Mouse (Mus musculus) left cerebral cortex, adult 8-10 months (tissue): Measurements from ENCODE around the gene Pus1. TPM values are rescaled to one million over a fixed set of nuclear protein-coding genes. Genes with fewer than 3 reads are reported as not detected.

Experiments used
- DNase-seq, 2 experiments: peaks; one replicate each; pipeline ENCODE4 v3.0.0; 2022; ENCODE audit warnings: low spot score in 2 of 2
- total RNA-seq, 4 experiments: library from RNA; stranded (reverse); gene quantifications; 2 replicates each; pipeline ENCODE4 v1.2.4; 2022

Gene Pus1
- 10 to 100 TPM; 18.6 to 25.2 (median 19.7) TPM for total RNA-seq

DNA sequence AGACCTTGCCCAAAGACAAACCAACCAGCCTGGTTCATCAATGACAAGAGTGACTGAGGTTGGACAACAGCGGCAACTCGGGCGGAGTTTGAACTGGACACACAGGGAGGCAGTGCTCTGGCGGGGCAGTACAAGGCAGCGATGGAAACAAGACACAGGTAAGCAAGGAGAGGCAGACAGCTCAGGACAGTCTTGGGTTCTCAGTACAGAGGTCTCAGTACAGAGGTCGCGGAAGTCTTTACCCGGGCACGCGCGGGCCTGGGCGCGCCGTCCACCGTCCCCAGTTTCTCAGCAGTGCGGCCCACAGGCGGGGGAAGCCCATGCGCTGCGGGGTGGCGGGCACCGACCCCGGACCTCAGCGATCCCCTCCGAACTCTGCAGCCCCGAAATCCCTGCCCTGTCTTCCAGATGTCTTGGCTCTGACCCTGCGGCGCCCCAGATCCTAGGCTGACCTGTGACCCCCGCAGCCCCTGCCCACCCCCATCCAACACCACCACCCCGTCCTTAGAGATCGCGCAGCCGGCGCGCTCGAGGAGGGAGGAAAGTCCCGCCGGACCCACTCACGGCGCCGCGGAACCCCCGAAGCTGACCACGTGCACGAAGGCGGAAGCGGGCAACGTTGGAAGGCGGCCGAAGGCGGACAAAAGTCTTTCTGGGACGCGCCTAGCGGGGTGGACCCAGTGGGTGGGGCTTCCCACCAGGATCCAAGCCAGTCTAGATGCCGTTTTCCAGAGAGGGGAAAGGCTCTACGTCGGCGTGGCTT lies at the start of gene Pus1:
Gene Pus1, minus strand, starts transcription at position 662 of the 763 bp plus-strand sequence.
- DNase-seq = peak; percentile 91 to 93

DNA sequence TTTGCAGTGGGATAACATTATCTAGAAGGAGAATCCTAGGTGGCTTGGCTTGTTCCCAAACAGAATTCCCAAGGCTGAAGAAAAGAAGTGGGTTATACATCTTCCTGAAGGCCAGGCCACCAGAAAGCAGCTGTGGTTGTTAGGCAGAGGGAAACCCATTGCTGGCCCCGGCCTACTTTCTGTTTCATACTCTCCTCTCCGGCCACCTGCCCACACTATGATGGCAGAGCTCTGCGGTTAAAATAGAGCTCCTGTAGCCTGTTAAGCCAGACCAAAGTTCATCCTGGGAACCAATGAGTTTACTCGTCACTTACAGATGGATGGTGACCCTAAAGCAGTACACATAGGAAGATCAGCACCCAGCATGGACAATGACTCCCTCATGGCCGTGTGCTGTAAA lies 47.1 kb upstream of the Pus1 start:
- DNase-seq = no peak

DNA sequence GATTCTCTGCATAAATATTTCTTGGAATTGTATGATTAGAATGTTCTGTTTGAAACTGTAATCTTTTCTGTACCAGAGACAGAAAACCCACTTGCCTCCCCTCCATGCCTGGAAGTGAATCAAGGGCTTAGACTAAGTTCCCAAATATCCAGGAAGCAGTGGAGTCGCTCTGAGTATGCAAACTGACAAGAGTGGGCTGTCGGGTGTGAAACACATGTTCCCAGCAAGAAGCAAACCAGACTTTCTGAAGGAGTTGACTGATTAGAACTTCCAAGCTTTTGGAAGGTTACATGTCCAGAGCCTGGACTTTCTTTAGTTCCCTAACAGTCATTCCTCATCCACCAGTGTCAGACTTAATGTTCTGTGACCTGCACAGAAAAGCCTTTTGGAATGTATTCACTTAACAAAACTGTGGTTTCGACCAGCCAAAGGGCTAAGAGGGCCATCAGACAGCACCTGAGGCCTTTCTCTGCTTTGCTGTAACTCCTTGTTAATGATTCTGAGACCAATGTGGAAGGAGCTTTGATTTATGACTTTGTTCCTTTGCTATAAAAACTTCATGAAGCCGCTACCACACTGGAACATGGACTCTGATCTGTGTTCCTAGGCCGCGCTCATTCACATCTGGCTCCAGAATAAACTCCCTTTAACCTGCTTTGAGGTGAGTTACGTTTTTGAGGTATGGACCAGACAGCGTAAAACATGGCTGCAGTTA lies 46.5 kb upstream of the Pus1 start:
- no peak for DNase-seq

DNA sequence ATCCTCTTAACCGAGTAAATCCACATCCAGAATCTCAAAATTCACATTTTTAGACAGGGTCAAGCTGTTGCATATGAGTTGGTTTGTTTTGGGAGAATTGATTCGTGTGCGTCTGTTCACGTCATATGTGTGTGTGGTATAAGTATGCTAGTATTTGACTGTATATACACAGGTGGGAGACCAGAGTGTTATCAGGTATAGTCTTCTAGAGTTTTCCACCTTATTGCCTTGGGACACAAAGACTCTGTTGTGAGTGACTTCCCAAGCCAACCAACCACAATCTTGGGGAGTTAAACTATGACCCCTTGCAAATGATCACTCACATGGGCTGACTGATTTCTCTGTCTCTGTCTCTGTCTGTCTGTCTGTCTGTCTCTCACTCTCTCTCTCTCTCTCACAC lies 44.0 kb upstream of the Pus1 start:
- no peak for DNase-seq

DNA sequence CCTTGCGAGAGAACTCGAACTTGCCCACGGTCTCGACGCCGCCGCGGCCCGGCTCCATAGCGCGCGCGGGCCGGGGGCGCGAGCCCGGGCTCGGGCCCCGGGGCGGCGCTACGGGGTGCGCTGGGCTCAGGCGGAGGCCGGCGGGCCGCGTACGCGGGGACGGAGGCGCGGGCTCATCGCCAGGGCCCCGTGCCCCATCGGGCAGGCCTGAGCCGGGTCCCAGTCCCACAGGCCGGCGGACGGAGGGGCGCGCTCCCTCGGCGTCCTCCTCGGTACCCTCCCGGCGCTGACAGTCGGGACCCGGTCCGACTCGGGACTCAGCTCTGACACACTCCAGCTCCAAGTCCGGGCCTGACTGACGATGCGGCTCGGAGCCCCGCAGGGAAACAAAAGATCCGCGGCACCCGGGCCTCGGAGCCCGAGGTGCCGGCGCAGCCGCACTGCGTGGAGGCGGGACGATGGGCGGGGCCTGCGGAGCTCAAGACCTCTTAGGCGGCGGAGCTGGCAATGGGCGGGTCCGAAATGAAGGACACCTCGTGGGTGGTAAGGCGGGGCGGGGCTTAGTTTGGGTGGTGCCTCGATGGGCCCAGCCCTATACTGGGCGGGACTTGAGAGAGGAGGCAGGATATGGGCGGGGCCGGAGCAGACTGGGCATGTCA lies 29.3 kb upstream of the Pus1 start, which contains the start of gene Ulk1:
Gene Ulk1, minus strand, starts transcription at position 431 of the 659 bp plus-strand sequence.
- DNase-seq = peak; percentile 93 to 99

DNA sequence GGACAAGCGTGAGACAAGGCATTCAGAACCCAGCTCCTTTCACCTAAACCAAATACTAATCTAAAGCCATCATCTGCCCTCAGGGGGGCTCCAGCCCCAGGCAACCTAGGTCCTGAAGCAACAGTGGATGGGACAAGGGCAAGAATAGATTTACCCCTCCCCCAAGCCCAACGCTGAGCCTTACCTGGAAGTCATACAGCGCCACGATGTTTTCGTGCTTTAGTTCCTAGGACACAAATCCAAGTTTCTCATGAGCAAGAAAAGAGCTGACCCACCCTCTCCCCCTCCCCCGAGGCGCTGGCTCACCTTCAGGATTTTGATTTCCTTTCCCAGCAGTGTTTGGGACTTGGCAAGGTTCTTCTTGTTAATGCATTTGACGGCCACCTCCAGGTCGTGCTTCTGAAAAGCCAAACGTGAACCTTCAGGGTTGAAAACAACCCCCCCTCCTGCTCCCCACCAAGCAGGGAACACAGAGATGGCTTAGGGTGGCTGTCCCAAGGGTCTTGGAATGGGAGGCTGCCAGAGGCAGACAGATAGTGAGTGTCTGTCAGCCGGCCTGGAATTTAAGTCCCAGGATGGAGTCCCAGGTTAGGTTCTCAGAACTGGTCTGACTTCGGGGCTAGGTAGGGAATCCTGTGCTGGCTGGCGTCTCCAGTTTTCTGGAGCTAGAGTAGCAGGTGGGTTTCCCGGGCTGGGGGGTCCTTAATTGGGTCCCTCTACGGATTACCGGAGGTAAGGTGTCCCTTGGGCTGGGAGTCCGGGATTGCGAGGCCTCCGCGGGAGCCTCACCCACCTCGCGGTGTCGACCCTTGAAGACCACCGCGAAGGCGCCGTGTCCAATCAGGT lies 28.6 kb upstream of the Pus1 start:
- DNase-seq = peak in 1 of 2 experiments; percentile 25

DNA sequence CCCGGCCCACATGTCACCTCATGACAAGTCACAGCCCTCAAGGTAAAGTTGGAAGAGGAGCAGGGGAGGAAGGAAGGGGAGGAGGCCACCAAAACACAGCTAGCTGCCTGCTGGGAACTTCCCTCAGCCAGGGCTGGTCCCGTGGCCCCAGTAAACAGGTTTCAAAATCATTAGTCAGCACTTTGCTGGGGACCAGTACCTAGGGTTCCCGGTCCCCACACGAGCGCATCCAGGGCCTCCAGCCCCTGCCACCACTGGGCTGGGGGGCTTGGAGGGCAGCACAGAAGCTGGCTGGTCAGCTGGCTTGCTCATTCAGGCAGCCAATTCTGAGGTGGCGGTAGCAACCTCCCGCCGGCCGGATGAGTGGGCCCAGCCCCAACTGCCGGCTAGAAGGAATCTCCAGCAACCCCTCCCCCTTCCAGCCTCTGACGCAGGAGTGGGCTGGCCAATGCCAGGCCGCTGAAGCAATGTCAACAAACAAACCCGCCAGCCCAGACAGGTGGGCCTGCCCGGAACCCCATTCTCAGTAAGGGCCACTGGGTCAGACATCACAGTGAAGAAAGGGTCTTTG lies 27.7 kb upstream of the Pus1 start:
- DNase-seq = peak; percentile 61 to 78

DNA sequence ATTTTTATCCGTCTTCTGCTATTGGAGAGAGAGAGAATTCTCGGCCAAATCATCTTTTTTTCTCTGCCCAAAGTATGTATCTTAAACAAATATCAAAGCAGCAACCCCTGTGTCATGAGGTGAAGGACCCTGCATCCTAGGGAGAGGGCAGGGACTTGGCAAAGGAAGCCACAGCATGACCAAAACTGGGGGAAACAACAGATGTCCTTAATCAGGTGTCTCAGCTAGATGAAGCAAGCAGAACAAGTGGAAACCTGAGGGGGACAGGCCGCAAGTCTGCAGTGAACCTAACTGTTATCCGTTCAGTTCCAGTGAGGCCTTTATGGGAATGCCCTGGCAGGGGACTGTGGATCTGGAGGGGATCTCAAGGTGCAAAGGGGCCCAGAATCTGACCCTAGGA lies 27.0 kb upstream of the Pus1 start:
- DNase-seq = no peak

DNA sequence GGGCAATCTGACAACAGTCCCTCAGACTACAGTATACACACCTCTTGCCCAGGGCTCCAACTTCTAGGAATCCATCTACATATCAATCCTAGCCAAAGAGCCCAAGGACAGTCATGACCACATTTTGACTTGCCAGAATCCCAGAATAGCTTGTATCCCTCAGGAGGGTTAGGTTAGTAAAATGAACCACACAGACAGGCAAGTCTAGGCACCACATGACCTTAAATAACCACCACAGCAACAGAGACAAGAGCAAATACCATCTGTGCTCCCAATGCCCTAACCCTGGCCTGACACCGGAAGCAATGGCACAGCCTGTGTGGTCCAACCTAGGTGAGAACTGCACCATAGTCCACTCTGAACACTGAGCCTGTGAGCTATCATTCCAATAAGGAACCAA lies 26.2 kb upstream of the Pus1 start:
- no peak for DNase-seq

DNA sequence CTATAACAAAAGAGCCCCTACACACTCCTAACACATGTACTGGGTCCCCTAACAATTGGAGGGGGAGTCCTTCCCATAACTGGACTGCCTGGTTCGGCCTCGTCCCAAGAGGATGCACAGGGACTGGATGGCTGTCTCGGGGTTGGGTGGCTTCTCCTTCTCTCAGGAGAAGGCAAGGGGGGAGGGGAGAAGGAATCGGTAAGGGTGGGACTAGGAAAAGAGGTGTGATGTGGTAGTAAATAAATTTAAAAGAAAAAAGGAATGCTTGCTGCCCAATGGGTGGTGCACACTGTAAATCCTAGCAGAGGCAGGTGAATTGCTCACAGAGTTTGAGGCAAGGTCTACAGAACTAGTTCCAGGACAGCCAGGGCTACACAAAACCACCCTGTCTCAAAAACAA lies 25.7 kb upstream of the Pus1 start:
- no peak for DNase-seq

DNA sequence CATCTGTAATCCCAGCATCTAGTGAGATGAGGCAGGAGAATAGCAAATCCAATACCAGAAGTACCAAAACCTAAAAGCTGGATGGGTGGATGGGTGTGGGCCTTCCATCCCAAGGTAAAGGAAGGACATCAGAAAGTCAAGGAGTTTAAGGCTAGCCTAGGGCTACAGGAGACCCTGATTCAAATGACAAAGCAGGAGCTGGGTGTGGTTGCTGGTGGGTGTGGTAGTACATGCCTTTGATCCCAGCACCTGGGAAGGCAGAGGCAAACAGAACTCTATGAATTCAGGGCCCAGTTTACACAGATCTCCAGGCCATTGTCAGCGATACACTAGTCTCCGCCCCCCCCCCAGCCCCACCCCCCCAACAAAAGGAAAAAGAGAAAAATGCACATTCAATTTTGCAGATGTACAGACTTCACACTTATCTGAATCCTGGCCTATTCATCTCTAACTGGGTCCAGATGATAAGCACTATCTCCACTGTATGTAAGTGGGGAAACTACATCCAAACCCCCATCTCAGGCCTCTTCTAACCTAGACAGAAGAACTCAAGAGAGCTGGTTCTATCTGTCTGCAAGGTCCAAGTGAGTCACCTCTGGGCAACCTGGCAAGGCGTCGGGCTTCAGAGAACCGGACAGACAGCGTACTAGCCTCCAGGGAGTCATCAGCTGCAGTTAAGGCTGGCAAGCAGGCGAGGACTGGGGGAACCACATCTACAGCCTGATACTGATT lies 23.7 kb upstream of the Pus1 start:
- no peak for DNase-seq

DNA sequence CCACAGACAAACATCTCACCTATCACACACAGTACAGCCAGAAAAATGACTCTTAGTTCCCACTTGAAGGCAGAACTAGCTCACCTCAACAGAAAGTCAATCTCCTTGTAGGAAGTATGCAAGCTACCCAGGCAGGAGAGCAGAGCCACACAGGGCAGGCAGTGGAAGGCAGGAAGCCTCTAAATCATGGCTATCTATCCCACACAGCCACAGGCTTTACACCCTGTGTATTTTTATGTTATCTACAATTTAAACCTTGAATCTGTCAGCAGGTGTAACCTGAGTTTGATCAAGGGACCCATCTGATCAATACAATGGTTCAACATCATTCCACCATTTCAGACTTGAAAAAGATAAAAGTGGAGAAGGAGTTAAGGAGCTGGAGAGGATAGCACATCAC lies 22.4 kb upstream of the Pus1 start:
- DNase-seq = no peak

DNA sequence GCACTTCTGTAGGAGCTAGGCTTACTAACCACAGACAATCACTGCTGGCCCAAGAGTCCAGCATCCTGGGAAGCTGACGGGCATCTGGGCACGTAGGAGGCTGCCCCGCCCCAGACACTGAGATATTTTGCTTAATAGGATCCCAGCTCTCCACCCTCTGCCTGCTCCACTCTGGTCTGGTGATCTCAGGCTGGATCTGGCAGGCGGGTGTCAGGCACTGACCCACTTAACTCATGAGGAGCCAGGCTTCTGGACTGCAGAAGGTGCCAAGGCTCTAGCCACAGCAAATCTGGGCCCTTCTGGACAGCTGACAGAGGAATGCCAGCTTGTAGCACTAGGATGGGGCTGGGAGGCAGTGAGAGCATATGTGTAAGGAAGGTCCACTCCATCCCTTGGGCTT lies 21.7 kb upstream of the Pus1 start:
- DNase-seq = no peak

DNA sequence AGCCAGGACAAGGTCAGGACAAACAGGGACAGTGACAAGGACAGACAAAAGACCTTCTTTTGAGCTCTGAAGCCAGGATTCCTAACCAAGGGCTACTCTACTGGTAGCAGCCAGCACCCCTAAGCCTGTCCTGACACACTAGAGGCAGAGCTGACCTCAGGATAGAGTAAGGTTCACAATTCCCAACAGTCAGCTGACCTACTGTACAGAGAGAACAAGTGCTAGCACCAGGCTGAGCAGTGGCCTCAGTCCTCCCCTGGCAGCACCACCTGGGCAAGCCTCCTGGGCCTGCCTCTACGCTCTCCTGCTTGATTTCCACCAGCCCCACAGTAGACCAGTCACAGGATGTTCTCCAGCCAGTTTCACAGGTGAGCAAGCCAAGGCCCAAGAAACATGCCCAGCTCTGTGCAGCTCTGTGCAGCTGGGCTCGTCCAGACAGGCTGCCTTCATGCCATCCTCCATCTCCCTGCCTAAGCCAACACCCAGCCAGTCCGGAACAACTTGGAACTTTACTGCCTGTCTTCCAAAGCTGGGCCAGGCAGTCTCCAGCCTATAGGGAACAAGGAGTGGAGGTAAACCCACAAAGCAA lies 20.7 kb upstream of the Pus1 start:
- no peak for DNase-seq

DNA sequence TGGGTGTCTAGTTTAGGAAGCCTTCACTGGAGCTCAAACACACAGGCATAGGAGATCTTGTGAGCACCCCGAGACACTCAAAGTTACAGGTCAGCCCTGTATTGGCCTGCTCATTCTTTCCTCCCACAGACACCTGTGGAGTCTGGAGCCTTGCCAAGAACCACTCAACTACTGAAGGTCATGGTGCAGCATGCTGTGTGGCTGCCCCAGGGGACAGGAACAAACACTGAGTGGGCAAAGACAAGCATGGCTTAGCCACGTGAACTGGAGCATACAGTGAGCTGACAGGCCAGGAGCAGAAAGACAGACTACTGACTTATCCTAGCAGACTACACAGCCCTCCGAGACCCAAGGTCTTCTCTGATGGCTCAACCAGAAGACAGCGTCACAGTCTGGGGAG lies 17.2 kb upstream of the Pus1 start:
- DNase-seq = no peak

DNA sequence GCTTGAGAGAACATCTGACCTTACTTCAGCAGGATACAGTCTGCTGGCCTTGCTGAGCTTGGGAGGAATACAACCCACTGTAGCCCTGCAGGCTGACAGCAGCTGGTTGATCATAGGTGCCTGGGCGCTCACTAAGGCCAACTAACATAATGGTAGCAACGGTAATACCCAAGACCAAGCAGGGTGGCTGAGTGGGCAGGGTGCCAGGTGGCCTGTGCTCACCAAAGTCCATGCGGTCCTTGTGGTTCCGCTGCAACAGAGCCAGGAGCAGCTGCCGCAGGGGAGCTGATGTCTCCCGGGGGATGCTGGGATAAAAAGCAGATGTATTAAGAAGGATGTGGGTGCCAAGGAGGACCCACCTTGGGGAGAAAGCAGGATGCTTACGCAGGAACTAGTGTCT lies 13.9 kb upstream of the Pus1 start:
- DNase-seq = no peak

DNA sequence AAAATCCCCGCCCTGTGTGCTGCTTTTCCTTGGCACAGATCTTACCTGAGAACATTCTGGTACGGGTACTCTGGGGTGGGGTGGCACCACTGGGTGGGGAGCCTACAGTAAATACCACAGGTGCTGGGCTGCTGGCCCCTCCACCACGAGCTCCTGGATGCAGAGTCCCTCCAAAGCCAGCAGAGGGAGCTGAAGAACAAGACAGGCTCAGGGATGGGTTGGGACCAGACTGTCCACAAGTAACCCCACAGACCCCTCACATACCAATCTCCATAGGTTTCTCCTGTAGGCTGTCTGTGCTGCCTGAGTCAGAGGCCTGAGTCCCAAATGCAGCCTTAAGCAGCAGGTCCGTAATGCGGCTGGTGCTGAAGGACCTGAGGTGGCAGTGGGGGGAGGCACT lies 8.2 kb upstream of the Pus1 start:
- DNase-seq = no peak

DNA sequence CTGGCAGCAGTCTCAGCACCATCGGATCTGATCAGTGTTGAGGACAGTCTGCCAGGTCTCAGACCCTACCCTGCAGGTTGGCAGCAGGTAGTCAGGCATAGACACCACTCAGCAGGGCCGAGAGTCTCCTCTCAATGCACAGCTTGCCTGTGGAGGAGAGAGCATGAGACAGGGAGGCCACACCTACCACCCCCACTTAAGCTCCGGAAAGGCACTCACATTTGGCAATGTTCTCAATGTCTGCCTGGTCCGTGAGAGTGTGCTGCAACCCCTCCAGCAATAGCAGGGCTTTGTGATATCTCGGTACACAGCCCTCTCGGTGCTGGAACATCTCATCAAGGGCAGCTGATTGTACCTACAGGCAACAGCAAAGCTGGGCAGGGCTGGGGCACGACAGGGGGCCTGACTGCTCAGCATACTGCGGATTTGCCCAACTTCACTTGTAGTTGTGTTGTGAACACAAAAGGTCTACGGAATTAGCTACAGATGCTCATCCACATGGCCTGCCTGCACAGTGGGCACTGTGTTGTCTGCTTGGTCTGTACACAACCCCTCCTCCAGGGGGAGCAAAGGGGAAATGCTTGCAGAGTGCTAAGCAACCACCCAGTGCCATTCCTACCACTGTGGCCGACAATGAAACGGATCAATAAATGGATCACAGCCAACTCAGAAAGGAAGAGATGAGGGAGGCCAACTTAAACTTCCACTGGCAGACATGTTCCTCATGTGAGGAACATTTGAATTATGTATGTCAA lies 5.8 kb upstream of the Pus1 start:
- DNase-seq = no peak

DNA sequence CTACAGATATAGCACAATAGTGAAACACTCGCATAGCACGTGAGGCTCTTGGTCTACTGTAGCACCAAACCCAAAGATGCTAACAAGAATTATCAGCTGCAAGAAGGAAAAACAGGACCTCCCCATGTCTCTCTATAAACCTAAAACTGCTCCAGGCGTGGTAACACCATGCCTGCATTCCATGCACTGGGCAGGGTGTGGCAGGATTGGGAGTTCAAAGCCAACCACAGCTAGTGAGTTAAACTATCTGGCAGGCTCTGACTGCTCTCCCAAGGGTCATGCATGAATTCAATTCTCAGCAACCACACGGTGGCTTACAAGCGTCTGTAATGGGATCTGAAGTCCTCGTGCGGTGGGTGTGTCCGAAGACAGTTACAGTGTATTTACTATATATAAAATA lies 2.7 kb upstream of the Pus1 start:
- DNase-seq = no peak
